Mouse (Mus musculus) intestine, postnatal 0 days (tissue): ENCODE data around the gene Syn2. TPM values are rescaled to one million over a fixed set of nuclear protein-coding genes. Genes with fewer than 3 reads are reported as not detected.
"Not testable (repeated sequence)": the region's sequence is repeated elsewhere in the genome, so short reads cannot be mapped to it uniquely, and the experiment has no call there.

ENCODE experiments used
- ATAC-seq: fragments of 200-750 bp; cut with Nextera tagmentation; 2 replicates; pipeline ENCODE4 v1.8.0; 2017; ENCODE audit warnings: mild to moderate bottlenecking, moderate TSS enrichment, moderate library complexity
- H3K27ac ChIP-seq: fragments of 300-500 bp; sonication (generic); 2 replicates; pipeline ENCODE4 v1.5.1; 2014; ENCODE audit warnings: mild to moderate bottlenecking, low read depth, low read length, moderate library complexity
- H3K27me3 ChIP-seq: fragments of 300-500 bp; sonication (generic); replicated peaks from 2 replicates; pipeline ENCODE4 v1.6.1; 2014; ENCODE audit warnings: low read length, mixed read lengths; ENCODE audit not compliant: control insufficient read depth, insufficient read depth
- H3K36me3 ChIP-seq: fragments of 300-500 bp; sonication (generic); 2 replicates; pipeline ENCODE4 v1.6.1; 2014; ENCODE audit warnings: mild to moderate bottlenecking, moderate library complexity; ENCODE audit not compliant: control insufficient read depth, insufficient read depth
- H3K4me1 ChIP-seq: fragments of 300-500 bp; sonication (generic); replicated peaks from 2 replicates; pipeline ENCODE4 v1.6.1; 2014; ENCODE audit warnings: antibody characterized with exemption, low read length, mixed read lengths; ENCODE audit not compliant: control insufficient read depth, insufficient read depth
- H3K4me2 ChIP-seq: fragments of 300-500 bp; sonication (generic); replicated peaks from 2 replicates; pipeline ENCODE4 v1.6.1; 2014; ENCODE audit warnings: low read depth, mild to moderate bottlenecking, moderate library complexity
- H3K4me3 ChIP-seq: fragments of 300-500 bp; sonication (generic); 2 replicates; pipeline ENCODE4 v1.5.1; 2014; ENCODE audit warnings: low read depth, low read length
- H3K9ac ChIP-seq: fragments of 300-500 bp; sonication (generic); 2 replicates; pipeline ENCODE4 v1.6.1; 2014; ENCODE audit warnings: mild to moderate bottlenecking, low read depth, low read length
- H3K9me3 ChIP-seq: fragments of 300-500 bp; sonication (generic); 2 replicates; pipeline ENCODE4 v1.6.1; 2016; ENCODE audit warnings: mixed run types; ENCODE audit not compliant: control insufficient read depth
- CTCF ChIP-seq: sonication (generic); IDR thresholded peaks from 2 replicates; pipeline ENCODE4 v1.5.1; 2016; ENCODE audit warnings: low read depth, mild to moderate bottlenecking, control low read depth, antibody characterized with exemption, moderate library complexity
- WGBS: fragments of 180-500 bp; shearing (Covaris S2); extraction: QIAGEN DNeasy Blood & Tissue Kit; methylation state at CpG from one replicate; pipeline ENCODE4 v1.1.7; 2014; 5-methylcytosine and 5-hydroxymethylcytosine counted together
- polyA plus RNA-seq: library from polyadenylated mRNA; unstranded; fragments of >200 nt; fragmentation: Nextera tagmentation; extraction: Ambion mirVana; gene quantifications from 2 replicates; pipeline ENCODE4 v1.2.1, GENCODE M21; 2015

Gene Syn2
- polyA plus RNA-seq, 1 experiment from 2014 or later, result 4.7 TPM

- Histone ChIP-seq H3K4me3 (no peak overlapping the region), H3K9me3 (no peaks in the 10 kb centered on the region), H3K4me1 (no peaks in the 10 kb centered on the region), H3K36me3 (no peaks in the 10 kb centered on the region), H3K27me3 (no peaks in the 10 kb centered on the region), H3K9ac (no peak overlapping the region), H3K27ac (no peak overlapping the region), H3K4me2 (no peak overlapping the region)
- TF ChIP-seq CTCF, result no peak
- 87% methylated on average over 7 of the region's 7 CpGs for WGBS
- ATAC-seq, result no peak
Observed at GRCm38 (mm10) chr6:115239335-115239734, 104.6 kb downstream of the Syn2 start.

GRCm38 (mm10) chr6:115240431-115240830 lies 105.7 kb downstream of the Syn2 start:
- not testable (repeated sequence) for ATAC-seq, H3K27me3 ChIP-seq, H3K9me3 ChIP-seq, H3K36me3 ChIP-seq, H3K4me2 ChIP-seq, H3K9ac ChIP-seq, H3K4me3 ChIP-seq, H3K27ac ChIP-seq, H3K4me1 ChIP-seq
- WGBS, result 49% methylated on average over 2 of the region's 2 CpGs

GRCm38 (mm10) chr6:115241131-115241699 lies 106.5 kb downstream of the Syn2 start:
- no peaks in the 10 kb centered on the region for H3K36me3 ChIP-seq

GRCm38 (mm10) chr6:115241939-115242338 lies 107.2 kb downstream of the Syn2 start:
- H3K36me3 ChIP-seq, result no peaks in the 10 kb centered on the region
- no peaks in the 10 kb centered on the region for H3K27me3 ChIP-seq
- H3K9me3 ChIP-seq, result no peaks in the 10 kb centered on the region
- H3K9ac ChIP-seq, result no peak overlapping the region
- TF ChIP-seq CTCF, result no peak
- H3K4me3 ChIP-seq, result no peak overlapping the region
- H3K4me1 ChIP-seq, result no peaks in the 10 kb centered on the region
- no peak overlapping the region for H3K27ac ChIP-seq
- no peak for ATAC-seq
- 83% methylated on average over 3 of the region's 3 CpGs for WGBS
- no peak overlapping the region for H3K4me2 ChIP-seq

More at GRCm38 (mm10) chr6:115241131-115241699, 106.5 kb downstream of the Syn2 start:
- 67% methylated on average over 3 of the region's 3 CpGs for WGBS
- no peak overlapping the region for H3K9ac ChIP-seq
- no peak overlapping the region for H3K4me3 ChIP-seq
- no peaks in the 10 kb centered on the region for H3K4me1 ChIP-seq
- no peak overlapping the region for H3K4me2 ChIP-seq
- no peak overlapping the region for H3K27ac ChIP-seq
- ATAC-seq, result no peak
- TF ChIP-seq CTCF, result no peak
- no peaks in the 10 kb centered on the region for H3K27me3 ChIP-seq
- no peaks in the 10 kb centered on the region for H3K9me3 ChIP-seq

- ATAC-seq, result no peak
- Histone ChIP-seq H3K9me3 (no peaks in the 10 kb centered on the region), H3K4me2 (no peak overlapping the region), H3K27ac (no peak overlapping the region), H3K36me3 (no peaks in the 10 kb centered on the region), H3K27me3 (no peaks in the 10 kb centered on the region), H3K4me3 (no peak overlapping the region), H3K9ac (no peak overlapping the region), H3K4me1 (no peaks in the 10 kb centered on the region)
- TF ChIP-seq CTCF, result peak; percentile 26; the same call in 1 of the 2 replicates
- WGBS, result 76% methylated on average over 2 of the region's 2 CpGs
Observed at GRCm38 (mm10) chr6:115244222-115244621, 109.5 kb downstream of the Syn2 start.

- no peak overlapping the region for H3K4me3 ChIP-seq
- TF ChIP-seq CTCF, result no peak
- H3K4me2 ChIP-seq, result no peak overlapping the region
- H3K36me3 ChIP-seq, result no peaks in the 10 kb centered on the region
- H3K27ac ChIP-seq, result no peak overlapping the region
- H3K9me3 ChIP-seq, result no peaks in the 10 kb centered on the region
- WGBS, result 83% methylated on average over 3 of the region's 3 CpGs
- no peaks in the 10 kb centered on the region for H3K27me3 ChIP-seq
- H3K9ac ChIP-seq, result no peak overlapping the region
- no peak for ATAC-seq
- H3K4me1 ChIP-seq, result no peaks in the 10 kb centered on the region
Observed at GRCm38 (mm10) chr6:115245500-115246058, 110.9 kb downstream of the Syn2 start.
